Mouse (Mus musculus) stomach, postnatal 0 days (tissue): ENCODE measurements around the gene Haspin.

Experiments
- CTCF ChIP-seq: IDR thresholded peaks from 2 replicates; pipeline ENCODE4 v1.5.1; 2016; ENCODE audit warnings: antibody characterized with exemption, low read depth, mild to moderate bottlenecking, moderate library complexity
- EP300 ChIP-seq: optimal IDR thresholded peaks from 2 replicates; pipeline ENCODE3; 2016; ENCODE audit warnings: antibody characterized with exemption

DNA sequence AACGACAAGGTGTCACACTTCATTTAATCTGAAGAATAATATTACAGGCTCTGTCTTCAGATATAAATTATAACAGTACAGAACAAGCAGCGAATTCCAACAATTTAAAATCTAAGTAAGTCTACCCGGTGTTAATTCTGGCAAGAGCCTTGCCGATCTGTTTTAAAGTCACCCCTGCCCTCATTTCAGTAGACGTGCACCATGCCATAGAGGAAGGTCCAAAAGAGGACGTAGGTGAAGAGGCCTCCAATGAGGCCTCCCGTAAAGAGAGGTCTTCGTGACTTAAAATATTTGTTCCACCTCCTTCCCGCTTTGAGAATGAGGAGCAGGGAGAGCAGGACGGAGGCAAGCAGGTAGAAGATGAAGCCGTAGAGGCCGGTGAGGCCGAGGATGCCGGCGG, 38.1 kb upstream of the Haspin start:
- TF ChIP-seq CTCF (no peak), EP300 (no peak)
